Mouse (Mus musculus) CD8-positive naive resting alpha-beta T cell, adult 57 days (primary cell): ENCODE measurements around the gene Esm1. TPM values are rescaled to one million over a fixed set of nuclear protein-coding genes. Genes with fewer than 3 reads are reported as not detected.

Experiments used
- total RNA-seq: library from RNA; stranded (reverse); gene quantifications from one replicate; pipeline ENCODE4 v1.2.4, GENCODE M21; 2023

Gene Esm1
- not detected for total RNA-seq

DNA sequence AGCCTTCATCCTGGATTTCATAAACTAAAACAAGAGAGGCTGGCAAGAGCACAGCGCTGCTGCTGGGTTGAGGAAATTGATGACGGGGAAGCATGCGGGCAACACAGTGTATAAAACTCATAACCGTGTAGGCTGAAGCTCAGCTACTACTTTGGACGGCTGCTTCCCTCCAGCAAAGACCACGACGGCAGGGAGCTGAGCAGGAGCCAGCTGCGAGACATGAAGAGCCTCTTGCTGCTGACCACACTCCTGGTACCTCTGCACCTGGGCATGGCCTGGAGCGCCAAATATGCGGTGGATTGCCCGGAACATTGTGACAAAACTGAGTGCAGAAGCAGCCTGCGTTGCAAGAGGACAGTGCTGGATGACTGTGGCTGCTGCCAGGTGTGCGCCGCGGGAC is at the start of gene Esm1:
TSS of gene Esm1 (plus strand) at position 36 of the 400 bp plus-strand sequence.

DNA sequence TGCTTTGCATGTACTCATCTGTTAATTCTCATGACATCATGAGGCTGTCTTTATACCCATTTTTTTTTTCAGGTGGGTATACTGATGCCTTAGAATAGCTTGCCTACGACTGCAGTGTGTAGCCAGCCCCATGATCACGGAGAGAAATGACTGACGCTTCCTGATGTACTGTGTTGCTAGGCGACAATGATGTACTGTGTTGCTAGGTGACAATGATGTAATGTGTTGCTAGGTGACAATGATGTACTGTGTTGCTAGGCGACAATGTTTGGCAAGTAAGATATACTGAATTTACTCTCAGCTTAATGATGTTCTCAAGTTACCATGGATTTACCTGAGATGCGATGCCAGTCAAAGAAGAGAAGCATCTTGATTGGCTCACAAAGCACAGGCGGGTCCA is 16.4 kb downstream of the Esm1 start, which contains the start of gene Gzmk:
TSS of gene Gzmk (minus strand) at position 98 of the 400 bp plus-strand sequence.

Other genes with a start within 250 kb of the Esm1 start
- 1.5 TPM for gene Ccno, start 221.9 kb upstream of the Esm1 start, total RNA-seq
- gene Mcidas, start 215.8 kb upstream of the Esm1 start, total RNA-seq = not detected
- not detected for gene Cdc20b, start 174.5 kb upstream of the Esm1 start, total RNA-seq
- gene Gpx8, start 163.2 kb upstream of the Esm1 start, total RNA-seq = not detected
- 92.1 TPM for gene Gzma, start 108.7 kb upstream of the Esm1 start, total RNA-seq
- not detected for gene Gzmk, start 16.2 kb downstream of the Esm1 start, total RNA-seq
- not detected for gene BC067074, start 83.5 kb downstream of the Esm1 start, total RNA-seq